Mouse (Mus musculus) lung, postnatal 0 days (tissue): ENCODE measurements around the gene Phlda1. TPM values are rescaled to one million over a fixed set of nuclear protein-coding genes. Genes with fewer than 3 reads are reported as not detected.
A peak's percentile ranks its signal among the peaks of the same experiment; 100 is the strongest.

Experiments used
- ATAC-seq: fragments of 200-750 bp; cut with Nextera tagmentation; 2 replicates; pipeline ENCODE4 v1.8.0; 2017; ENCODE audit warnings: moderate library complexity
- DNase-seq: peaks from one replicate; pipeline ENCODE4 v3.0.0-alpha.2; 2016; ENCODE audit warnings: low spot score
- H3K27ac ChIP-seq: fragments of 300-500 bp; sonication (generic); 2 replicates; pipeline ENCODE4 v1.5.1; 2014; ENCODE audit warnings: antibody characterized with exemption, mild to moderate bottlenecking, low read length, mixed read lengths
- H3K27me3 ChIP-seq: fragments of 300-500 bp; sonication (generic); replicated peaks from 2 replicates; pipeline ENCODE4 v1.6.1; 2014; ENCODE audit warnings: low read length, mixed read lengths; ENCODE audit not compliant: insufficient read depth
- H3K36me3 ChIP-seq: fragments of 300-500 bp; sonication (generic); 2 replicates; pipeline ENCODE4 v1.6.1; 2014; ENCODE audit warnings: low read length, mixed read lengths; ENCODE audit not compliant: insufficient read depth
- H3K4me1 ChIP-seq: fragments of 300-500 bp; sonication (generic); 2 replicates; pipeline ENCODE4 v1.6.1; 2014; ENCODE audit warnings: antibody characterized with exemption, low read depth, low read length, mixed read lengths; ENCODE audit not compliant: insufficient read depth
- H3K4me2 ChIP-seq: fragments of 300-500 bp; sonication (generic); replicated peaks from 2 replicates; pipeline ENCODE4 v1.6.1; 2014; ENCODE audit warnings: low read depth, mild to moderate bottlenecking, low read length, moderate library complexity, mixed read lengths
- H3K4me3 ChIP-seq: fragments of 300-500 bp; sonication (generic); 2 replicates; pipeline ENCODE4 v1.5.1; 2014; ENCODE audit warnings: low read depth, low read length
- H3K9ac ChIP-seq: fragments of 300-500 bp; sonication (generic); replicated peaks from 2 replicates; pipeline ENCODE4 v1.6.1; 2014; ENCODE audit warnings: low read depth, mild to moderate bottlenecking
- H3K9me3 ChIP-seq: fragments of 300-500 bp; sonication (generic); 2 replicates; pipeline ENCODE4 v1.6.1; 2016; ENCODE audit warnings: low read length, mixed read lengths
- CTCF ChIP-seq: IDR thresholded peaks from 2 replicates; pipeline ENCODE4 v1.5.1; 2016; ENCODE audit warnings: antibody characterized with exemption, mild to moderate bottlenecking
- EP300 ChIP-seq: IDR thresholded peaks from 2 replicates; pipeline ENCODE4 v1.6.1; 2016; ENCODE audit warnings: antibody characterized with exemption, mild to moderate bottlenecking, control low read depth
- WGBS: fragments of 180-500 bp; shearing (Covaris S2); extraction: QIAGEN DNeasy Blood & Tissue Kit; methylation state at CpG from one replicate; pipeline ENCODE4 v1.1.7; 2014; 5-methylcytosine and 5-hydroxymethylcytosine counted together
- polyA plus RNA-seq: library from polyadenylated mRNA; unstranded; fragments of >200 nt; fragmentation: Nextera tagmentation; extraction: Ambion mirVana; gene quantifications from 2 replicates; pipeline ENCODE4 v1.2.1, GENCODE M21; 2015

Gene Phlda1
- polyA plus RNA-seq, 1 experiment from 2014 or later = 100.0 TPM

DNA sequence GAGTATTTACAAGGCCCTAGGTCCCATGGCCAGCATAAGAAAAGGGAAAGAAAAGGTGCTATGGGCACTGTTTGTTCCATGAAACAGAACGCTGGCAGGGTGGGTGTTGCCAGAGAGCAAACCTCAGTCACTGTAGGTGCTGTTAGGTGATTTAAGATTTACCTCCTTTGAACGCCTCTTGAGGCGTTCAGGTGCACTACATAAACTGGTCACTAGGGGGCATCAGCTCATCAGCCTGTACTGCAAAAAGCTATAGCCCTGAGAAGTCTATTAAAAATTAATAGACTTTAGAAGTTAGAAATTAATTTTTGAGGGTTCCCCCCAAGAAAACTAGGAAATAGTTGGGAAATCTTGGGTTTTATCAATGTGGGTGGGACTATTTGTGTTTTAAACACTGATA, 3.0 kb upstream of the Phlda1 start:
- no peak overlapping the region for H3K9ac ChIP-seq
- ATAC-seq (no peak), DNase-seq (peak; percentile 82)
- H3K9me3 ChIP-seq = no peaks in the 10 kb centered on the region
- no peaks in the 10 kb centered on the region for H3K27me3 ChIP-seq
- TF ChIP-seq EP300 (peak; percentile 43; the same call in 1 of the 2 replicates), CTCF (peak; percentile 91)
- WGBS = 0% methylated on average over 3 of the region's 3 CpGs
- H3K27ac ChIP-seq = no peak overlapping the region
- no peaks in the 10 kb centered on the region for H3K36me3 ChIP-seq
- no peak overlapping the region for H3K4me3 ChIP-seq
- peaks cover 3% of the 10 kb centered on the region; the same call in 1 of the 2 replicates for H3K4me1 ChIP-seq
- no peak overlapping the region for H3K4me2 ChIP-seq

DNA sequence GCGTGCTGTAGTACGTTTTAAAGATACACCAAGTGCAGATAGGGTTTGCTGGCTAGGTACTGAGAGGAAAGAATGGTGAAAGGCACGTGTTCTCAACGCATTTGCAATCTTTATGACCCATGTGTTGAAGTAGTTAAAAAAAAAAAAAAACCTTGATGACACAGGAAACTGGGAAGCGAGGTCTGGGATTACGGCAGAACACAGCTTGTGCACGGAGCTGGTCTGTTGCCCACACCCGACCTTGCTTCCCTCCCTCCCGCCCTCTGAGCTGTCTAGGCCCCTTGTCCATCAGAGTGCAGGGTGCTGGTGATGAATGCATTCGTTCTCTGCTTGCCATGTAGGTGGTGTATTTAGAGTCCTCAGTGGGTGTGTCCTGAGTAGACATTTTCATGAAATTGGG, 2.4 kb upstream of the Phlda1 start:
- peak; percentile 30 for DNase-seq

DNA sequence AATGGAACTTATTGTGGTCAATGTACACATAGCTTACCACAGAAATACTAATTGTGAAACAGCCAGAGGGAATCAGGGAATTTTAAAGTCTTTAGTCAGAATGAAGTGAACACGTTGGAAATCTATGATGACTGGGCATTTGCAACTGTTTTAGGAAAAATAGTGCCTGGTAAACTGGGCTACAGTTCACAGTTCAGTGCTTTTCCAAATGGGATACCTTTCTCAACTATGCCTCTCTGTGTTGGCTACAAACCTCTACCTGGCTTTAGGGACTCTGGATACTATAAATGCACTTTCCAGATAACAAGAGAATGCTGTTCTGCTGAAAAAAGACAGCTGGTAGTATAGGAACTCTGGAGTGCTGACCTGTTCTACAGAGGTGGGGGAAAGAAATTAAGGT, 1.5 kb upstream of the Phlda1 start:
- 39% methylated on average over 1 of the region's 1 CpGs for WGBS
- Histone ChIP-seq H3K36me3 (no peaks in the 10 kb centered on the region), H3K27me3 (no peaks in the 10 kb centered on the region), H3K9ac (no peak overlapping the region), H3K4me2 (no peak overlapping the region), H3K9me3 (no peaks in the 10 kb centered on the region), H3K4me3 (no peak overlapping the region), H3K4me1 (peaks cover 11% of the 10 kb centered on the region; the same call in 1 of the 2 replicates), H3K27ac (0 out of 2 replicates have a peak overlapping the region, but pooled peaks have one; percentile 51)
- ATAC-seq (no peak), DNase-seq (no peak)
- no peak for TF ChIP-seq EP300
- TF ChIP-seq CTCF = no peak

More for the DNA sequence above, 2.4 kb upstream of the Phlda1 start:
- Histone ChIP-seq H3K4me3 (no peak overlapping the region), H3K9me3 (no peaks in the 10 kb centered on the region), H3K36me3 (no peaks in the 10 kb centered on the region), H3K4me1 (peaks cover 3% of the 10 kb centered on the region; the same call in 1 of the 2 replicates), H3K9ac (no peak overlapping the region), H3K27me3 (no peaks in the 10 kb centered on the region), H3K4me2 (no peak overlapping the region), H3K27ac (no peak overlapping the region)
- WGBS = 13% methylated on average over 10 of the region's 10 CpGs
- no peak for ATAC-seq
- no peak for TF ChIP-seq CTCF
- TF ChIP-seq EP300 = no peak

DNA sequence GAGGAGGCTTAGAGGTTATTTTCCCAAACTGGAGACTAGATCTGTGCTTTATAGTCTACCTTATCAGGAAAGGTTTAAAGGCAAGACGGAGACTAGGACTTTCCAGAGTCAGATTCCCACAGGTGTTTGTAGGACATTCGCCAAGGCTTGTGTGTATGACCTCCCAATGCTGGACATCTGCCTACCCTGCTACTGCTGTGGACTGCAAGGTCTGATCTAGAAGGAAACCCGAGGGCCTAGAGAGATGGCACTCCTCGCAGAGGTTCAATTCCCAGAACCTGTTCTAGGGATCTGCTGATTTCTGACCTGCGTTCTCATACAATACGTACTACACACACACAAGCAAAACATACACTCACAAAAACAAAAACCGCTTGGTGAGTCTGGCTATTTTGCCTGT, 680 bp upstream of the Phlda1 start:
- DNase-seq = no peak
- peak overlapping the region; percentile 26; the same call in 1 of the 2 replicates for H3K9ac ChIP-seq
- peak overlapping the region; percentile 78 for H3K4me2 ChIP-seq
- TF ChIP-seq CTCF (no peak), EP300 (no peak)
- no peak for ATAC-seq
- H3K9me3 ChIP-seq = no peaks in the 10 kb centered on the region
- no peaks in the 10 kb centered on the region for H3K36me3 ChIP-seq
- peak overlapping the region; percentile 89; the same call in 1 of the 2 replicates for H3K4me3 ChIP-seq
- 52% methylated on average over 7 of the region's 7 CpGs for WGBS
- no peaks in the 10 kb centered on the region for H3K27me3 ChIP-seq
- peaks cover 11% of the 10 kb centered on the region; the same call in 1 of the 2 replicates for H3K4me1 ChIP-seq
- peak overlapping the region; percentile 97 for H3K27ac ChIP-seq

DNA sequence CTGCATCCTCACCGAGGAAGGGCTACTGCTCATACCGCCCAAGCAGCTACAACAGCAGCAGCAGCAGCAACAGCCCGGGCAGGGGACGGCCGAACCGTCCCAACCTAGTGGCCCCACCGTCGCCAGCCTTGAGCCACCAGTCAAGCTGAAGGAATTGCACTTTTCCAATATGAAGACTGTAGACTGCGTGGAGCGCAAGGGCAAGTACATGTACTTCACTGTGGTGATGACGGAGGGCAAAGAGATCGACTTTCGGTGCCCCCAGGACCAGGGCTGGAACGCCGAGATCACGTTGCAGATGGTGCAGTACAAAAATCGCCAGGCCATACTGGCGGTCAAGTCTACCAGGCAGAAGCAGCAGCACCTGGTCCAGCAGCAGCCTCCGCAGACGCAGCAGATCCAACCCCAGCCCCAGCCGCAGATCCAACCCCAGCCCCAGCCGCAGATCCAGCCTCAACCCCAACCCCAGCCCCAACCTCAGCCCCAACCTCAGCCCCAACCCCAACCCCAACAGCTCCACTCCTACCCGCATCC, 907 bp downstream of the Phlda1 start:
- peak overlapping the region; percentile 89 for H3K4me3 ChIP-seq
- H3K36me3 ChIP-seq = no peaks in the 10 kb centered on the region
- H3K9me3 ChIP-seq = no peaks in the 10 kb centered on the region
- H3K27me3 ChIP-seq = no peaks in the 10 kb centered on the region
- TF ChIP-seq CTCF (no peak), EP300 (no peak)
- H3K4me1 ChIP-seq = peaks cover 19% of the 10 kb centered on the region; the same call in 1 of the 2 replicates
- DNase-seq = no peak
- WGBS = under 1% methylated on average over 18 of the region's 23 CpGs
- peak overlapping the region; percentile 78 for H3K4me2 ChIP-seq
- ATAC-seq = peak; percentile 7
- peak overlapping the region; percentile 97 for H3K27ac ChIP-seq
- peak overlapping the region; percentile 95 for H3K9ac ChIP-seq

DNA sequence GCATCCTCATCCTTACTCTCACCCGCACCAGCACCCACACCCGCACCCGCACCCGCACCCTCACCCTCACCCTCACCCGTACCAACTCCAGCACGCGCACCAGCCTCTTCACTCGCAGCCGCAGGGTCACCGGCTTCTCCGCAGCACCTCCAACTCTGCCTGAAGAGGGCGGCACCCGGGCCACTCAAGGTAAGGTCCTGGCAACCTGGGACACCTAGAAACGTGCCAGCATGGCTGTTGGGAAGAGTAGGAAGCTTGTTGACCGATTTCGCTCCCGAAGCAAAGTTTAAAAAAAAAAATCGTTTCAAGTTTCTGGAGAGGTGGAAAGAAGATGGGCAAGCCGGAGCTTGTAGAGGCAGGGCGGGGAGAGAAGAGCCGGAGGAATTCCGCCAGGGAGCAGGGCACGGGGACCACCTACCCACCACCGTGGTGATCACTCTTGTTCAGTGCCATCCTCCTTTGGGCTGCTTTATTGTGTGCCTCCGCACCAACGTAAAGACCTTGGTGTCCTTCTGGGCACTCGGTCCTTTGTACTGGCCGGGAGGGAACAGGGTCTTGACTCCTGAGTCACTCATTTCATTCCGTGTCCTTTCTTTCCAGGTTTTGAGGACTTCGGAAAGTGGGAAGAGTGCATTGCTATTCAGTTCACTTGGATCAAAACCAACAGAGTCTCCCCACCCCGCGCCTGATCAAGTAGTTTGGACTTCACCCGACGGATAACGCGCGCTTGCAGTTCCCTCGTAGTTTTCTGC, 1.6 kb downstream of the Phlda1 start:
- Histone ChIP-seq H3K9ac (peak overlapping the region; percentile 95), H3K4me2 (peak overlapping the region; percentile 78), H3K27me3 (no peaks in the 10 kb centered on the region), H3K4me3 (peak overlapping the region; percentile 89), H3K4me1 (peaks cover 19% of the 10 kb centered on the region; the same call in 1 of the 2 replicates), H3K27ac (peak overlapping the region; percentile 97), H3K9me3 (no peaks in the 10 kb centered on the region), H3K36me3 (no peaks in the 10 kb centered on the region)
- 1% methylated on average over 37 of the region's 38 CpGs for WGBS
- ATAC-seq = 0 out of 2 replicates have a peak, but pooled peaks have one; percentile 5
- DNase-seq = peak; percentile 72
- peak; percentile 60 for TF ChIP-seq CTCF
- no peak for TF ChIP-seq EP300
